Mouse (Mus musculus) right cerebral cortex, postnatal 25 days (tissue): ENCODE results near the gene Arhgef40.
A peak's percentile ranks its signal among the peaks of the same experiment; 100 is the strongest.

ENCODE experiments used
- DNase-seq: peaks from one replicate; pipeline ENCODE4 v3.0.0; 2022

Gene Arhgef40

DNA sequence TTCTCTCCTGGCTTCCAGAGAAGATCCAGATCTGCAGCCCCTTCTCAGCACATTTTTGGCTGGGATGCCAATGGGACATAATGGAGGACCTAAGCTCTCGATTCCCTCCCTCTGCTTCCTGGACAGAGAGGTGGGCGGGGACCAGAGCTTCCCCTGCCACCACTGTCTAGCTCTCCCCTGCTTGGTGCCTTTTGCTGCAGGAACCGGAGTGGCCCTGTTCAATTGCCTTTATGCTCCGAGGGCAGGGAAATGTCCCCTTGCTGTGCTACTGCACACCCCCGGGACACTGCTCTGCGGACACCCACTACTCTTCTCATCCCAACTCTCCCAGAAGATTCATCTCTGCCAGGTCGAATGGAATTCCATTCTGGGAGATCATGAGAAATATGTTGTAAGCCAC lies 20.6 kb downstream of the Arhgef40 start:
- no peak for DNase-seq

DNA sequence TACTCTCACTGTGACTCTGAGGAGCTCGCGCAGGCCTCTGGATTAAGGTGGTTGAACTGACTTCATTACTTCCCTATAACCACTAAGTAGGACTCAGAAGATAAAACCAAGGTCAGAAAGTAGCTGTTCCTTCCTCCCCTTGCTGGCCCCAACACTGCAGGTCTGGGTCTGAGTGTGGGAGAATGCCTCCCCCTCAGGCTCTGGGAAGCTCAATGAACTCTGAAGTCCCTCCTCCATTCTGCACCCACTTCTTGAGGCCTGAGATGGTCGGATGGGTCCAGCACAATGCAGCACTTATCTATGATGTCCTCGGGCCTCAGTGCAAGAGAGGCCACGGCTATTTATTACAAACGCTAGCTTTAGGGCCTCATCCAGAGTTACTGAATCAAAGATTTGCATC lies 21.1 kb downstream of the Arhgef40 start:
- no peak for DNase-seq

DNA sequence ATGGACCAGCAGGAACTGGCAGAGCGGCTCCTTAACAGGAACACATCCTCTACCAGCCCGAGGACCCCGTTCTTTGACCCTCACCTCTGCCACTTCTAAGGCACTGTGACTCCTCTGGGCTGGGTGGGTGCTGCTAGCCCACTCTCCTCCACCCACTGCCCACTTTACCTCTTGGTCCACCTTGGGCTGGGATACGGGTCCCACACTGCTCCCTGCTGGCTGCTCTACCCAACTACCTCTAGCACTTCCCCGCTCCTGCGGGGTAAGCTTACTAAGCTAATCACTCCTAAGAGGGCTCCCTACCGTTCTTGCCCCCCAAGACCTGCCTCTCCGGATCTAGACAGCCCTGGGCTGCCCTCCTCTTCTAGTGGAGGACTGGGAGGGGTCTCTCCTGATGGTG lies 21.7 kb downstream of the Arhgef40 start:
- no peak for DNase-seq

DNA sequence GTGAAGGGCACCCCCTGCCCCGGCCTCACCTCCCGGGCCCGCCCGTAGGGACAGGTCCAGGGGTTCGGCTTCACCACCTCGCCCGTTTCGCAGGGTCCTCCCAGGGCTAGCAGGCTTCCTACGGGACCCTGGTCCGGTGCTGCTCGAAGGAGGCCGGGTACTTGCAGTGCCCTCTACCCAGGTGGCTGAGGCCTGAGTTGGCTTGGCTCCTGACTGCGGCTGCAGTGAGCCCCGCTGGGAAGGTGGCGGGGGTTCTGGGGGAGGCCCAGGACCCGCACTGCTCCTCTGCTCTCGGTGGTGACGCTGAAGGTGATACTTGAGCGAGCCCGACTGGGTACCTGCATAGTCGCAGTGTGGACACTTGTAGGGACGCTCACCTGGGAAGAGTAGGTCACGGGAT lies 22.3 kb downstream of the Arhgef40 start:
- no peak for DNase-seq

DNA sequence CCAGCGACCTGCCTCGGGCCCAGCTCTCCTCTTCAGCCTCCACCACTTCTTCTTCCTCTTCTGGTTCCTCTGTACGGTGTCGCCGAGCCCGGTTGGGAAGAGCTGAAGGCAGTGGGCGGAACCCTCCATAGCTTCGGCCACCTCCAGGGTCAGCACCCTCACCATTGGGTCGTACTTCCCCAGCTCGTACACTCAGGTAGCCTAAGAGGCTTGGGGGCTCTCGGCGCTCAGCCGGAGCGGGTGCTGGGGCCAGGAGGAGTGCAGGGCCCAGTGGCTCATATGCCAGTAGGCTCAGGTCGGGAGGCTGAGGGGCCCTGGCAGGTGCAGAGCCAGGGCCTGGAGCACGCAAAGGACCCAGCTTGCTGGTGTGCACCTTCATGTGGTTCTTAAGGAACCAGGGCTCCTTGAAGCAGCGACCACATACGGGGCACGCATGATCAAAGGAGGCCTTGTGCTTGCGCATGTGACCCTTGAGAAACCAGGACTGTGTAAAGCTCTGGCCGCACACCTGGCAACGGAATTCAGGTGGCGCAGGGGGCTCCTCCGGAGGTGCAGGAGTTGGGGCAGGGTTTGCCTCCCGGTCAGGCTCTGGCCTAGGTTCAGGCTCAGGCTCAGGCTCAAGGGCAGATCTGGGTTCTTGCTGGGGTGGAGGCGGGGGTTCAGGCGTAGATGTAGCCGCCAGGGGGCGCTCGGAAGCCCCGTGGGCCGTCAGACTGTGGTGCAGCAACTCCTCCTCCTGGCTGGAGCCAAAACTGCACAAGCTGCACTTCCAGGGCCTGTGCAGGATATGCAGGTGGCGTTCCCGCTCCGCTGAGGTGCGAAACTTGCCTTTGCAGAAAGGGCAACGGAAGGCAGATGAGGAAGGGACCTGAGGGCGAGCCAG lies 24.0 kb downstream of the Arhgef40 start:
- DNase-seq, result peak; percentile 90

DNA sequence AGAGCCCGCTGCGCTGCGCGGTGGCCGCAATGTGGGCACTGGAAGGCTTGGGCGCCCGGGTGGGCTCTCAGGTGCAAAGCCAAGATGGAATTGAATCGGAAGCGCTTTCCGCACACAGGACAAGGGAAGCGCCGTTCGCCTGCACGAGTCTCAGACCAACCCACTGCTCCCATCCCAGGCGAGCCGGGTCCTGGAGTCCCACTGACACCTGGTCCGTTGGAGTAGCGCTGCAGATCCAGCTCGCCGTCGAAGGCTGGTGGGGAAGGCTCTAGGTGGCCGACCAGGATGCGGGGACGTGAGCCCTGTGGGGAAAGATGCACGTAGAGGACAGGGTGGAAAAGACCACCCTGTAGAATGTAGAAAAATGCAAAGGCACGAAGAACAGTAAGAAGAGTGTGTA lies 24.8 kb downstream of the Arhgef40 start:
- no peak for DNase-seq

DNA sequence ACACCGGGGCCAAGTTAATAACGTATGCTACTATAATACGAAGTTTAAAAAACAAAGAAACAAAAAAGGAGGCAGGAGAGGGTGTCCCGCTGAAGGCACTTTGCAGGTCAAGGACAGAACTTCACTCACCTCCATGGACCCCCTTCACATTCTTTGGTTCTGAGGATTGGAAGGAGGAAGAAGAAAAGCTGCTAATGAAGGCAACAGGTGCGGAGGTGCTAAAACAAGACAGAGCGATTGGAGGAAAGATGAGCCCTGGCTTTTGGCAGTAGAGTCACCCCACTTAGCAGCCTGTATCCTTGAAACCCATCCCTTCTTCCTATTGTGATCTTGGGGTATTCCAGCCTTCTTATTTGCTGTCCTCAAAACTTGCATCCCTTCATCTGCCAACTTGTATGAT lies 25.3 kb downstream of the Arhgef40 start:
- no peak for DNase-seq

DNA sequence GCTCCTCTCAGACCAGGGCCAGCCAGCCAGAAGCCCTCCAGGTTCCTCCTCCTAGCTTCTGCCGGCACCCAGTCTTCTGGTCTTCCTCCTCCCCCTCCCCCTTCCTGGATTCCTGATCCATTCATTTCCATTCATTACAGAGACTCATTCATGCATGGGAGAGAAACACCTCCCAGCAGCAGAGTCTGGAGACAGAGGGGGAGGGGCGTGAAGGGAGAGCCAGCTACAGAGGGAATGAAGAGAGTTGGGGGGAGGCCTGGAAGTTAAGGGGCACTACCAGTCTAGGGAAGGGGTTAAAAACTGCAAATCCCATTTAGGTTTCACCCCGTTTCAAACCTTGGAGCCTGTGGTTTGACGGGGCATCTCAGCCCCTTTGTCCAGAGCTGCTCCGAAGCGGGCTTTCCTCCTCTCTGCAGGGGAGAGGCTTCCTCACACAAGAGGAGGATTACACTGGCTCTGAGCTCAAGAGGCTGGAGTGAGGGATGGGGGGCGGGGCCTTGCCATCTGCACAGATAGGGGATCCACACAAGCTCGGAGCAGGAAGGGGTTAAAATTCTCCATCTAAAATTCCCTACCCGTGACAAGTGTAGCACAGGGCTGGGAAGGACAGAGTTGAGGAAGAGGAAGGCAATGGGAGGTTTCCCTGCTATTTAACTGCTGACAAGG lies 26.1 kb downstream of the Arhgef40 start:
- DNase-seq, result no peak

DNA sequence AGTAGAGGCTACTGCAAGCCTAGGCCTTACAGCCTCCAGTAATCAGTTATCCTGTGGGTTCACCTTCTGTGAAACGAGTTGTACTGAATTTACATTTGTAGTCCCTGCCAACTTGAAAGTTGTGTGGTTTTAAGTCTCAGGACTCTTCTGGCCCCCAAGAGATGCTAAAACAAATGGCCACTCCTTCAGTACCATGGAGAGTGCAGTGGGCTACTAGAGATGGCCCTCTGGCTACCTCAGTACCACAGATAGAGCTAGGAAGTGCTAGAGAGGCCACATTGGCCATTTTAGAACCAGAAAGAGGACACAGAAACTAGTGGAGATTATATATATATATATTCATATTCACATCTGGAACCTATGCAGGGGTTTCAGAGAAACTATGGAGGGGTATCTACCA lies 27.2 kb downstream of the Arhgef40 start:
- no peak for DNase-seq

DNA sequence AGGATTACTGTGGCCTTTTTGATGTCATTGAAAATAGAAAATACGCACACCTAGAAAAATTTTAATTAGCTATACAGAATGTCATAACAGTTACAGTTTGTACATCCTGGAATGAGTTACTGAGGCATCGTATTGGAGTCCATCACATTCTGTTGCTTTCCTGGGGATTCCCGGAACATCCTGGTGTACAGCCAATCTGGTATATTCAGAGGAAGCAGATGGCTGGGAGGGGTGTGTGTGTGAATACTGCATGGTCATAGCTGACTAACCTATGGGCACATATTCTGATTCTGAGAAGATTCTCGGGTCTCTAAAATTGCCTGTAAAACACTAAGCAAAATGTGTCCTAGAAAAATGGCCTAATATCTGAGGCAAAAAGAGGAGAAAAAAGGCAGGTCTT lies 27.6 kb downstream of the Arhgef40 start:
- peak; percentile 67 for DNase-seq

DNA sequence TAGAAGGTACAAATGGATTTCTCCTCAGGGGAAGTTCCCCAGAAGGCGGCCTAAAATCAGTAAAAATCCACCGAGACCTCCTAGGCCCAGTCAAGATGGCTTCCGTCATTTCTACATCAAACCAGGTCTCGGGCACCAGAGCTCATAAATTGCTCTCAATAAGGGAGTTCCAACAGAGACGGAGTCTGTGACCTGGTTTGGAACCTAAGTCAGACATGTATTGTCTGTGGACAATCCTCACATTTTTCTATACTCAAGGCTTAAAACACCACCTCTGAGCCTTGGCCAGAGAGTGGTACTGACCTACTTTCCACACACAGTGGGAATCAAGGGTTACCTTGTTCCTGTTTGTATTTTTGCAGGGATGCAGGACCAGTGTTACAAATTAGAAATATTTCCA lies 28.0 kb downstream of the Arhgef40 start:
- DNase-seq, result no peak

DNA sequence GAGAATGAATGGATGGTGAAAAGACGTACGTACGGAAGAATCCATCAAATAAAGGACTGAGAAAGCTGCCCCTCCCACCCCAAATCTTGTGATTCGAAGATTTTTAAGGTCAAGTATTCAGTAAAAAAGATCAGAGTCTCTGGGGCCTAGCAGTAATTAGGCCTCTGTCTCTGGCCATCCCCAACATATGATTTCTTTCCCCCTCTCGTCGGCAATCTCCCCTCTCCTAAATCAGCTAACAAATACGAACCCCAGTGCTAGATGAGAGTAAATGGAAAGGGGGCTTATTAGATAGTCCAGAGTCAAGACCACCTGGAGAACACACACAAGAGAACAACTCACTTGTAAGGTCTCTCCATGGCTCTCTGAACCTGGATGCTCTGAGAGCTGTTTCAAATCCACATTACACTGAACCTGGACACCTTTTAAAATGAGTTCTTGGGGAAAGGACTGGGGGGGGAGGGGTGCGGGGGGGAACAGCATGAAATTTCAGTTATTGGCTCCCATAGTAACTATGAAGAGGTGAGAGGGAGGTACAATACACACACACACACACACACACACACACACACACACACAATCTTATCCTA lies 28.6 kb downstream of the Arhgef40 start:
- no peak for DNase-seq

DNA sequence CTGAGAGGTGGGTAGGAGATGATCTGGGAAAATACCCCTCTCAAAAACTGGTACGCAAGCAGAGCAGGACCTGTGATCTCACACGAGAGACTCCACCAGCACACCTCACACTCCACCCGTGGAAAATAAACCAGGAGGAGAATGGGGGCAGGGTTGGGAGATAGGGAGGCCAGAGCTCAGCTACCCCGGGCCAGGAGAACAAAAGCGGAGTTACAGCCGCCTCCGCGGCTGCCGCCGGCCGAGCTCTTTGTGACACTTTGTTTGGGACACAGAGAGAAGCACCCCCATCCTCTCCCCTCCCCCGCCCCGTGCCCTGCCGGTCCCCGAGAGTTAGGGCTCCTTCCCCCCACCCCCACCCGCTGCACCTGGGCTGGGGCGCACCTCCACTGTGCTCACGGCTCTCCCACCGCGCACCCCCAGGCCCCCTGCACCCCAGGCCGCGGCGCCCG lies 29.3 kb downstream of the Arhgef40 start:
- no peak for DNase-seq

DNA sequence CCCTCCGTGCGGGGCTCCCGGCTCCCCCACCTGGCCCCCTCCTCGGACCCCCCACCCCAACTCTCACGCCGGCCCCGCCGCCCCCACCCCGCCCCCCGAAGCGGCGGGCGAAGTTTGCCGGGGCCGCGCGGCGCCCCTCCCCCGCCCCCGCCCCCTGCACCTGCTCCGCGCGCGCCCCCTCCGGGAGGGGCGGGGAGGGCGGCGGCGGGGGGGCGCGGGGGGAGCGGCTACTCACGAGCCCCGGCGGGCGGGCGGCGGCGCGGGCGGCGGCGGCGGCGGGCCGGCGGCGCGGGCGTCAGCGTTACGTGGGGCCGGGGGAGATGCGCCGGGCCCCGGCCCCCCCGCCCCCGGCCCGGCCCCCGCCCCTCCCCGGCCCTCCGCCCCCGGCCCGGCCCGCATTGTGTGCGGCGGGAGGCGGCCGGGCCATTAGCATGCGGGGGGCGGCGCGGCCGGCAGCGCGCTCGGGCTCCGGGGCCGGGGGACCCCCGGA lies 29.8 kb downstream of the Arhgef40 start:
- no peak for DNase-seq

DNA sequence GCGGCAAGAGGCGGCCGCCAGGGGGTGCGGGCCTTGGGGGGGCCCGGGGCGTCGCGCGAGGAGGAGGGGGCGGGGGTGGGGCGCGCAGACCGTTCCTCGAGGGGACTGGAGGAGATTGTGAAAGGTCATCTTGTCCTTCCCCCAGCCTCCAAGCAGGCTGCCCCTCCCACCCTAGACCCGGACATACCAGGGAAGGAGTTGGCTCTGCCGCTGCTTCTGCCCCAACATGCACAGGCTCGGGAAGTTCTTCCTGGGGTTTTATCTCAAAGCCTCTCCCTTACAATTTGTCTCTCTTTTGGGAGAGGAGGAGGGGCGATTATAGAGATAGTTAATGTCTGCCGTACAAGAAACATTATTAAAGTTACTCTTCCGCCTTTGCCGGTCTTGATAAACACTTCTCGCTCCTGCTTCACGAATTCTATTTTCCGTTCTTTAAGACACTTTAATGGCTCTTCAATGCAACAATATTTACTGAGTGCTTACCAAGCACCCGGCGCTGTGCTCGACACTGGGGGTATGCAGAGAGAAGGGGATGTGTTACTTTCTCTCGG lies 30.3 kb downstream of the Arhgef40 start:
- no peak for DNase-seq

DNA sequence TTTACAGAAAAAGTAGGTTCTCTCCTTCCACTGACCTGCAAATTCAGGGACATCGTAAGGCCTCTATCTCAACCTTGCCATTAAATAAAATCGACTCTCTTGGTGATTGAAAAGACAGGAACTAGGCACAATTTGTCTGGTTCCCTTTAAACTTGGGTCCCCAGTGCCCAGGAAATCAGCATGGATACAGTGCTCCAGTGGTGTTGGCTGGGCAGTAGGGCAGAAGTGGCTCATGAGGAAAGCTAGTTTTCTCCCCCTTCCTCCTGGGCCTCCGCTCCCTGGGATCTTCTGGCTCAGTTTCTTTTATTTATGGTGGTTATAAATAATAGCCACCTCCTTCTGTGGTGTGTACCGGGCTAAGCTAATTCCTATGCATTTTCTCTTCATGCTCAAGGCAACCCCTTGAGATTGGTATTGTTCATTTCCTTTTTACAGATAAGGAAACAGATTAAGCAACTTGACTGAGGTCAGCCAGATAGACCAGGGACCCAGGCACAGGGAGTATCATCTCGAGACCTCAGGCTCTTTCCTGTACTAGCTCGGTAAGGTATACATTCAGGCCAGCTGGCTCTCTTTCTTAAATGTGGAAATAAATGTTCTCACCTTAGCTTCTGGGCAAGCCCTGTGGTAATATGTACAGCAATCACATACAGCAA lies 31.1 kb downstream of the Arhgef40 start, which contains the start of gene Tmem253:
Gene Tmem253, plus strand, starts transcription at position 214 of the 656 bp plus-strand sequence.
- no peak for DNase-seq

DNA sequence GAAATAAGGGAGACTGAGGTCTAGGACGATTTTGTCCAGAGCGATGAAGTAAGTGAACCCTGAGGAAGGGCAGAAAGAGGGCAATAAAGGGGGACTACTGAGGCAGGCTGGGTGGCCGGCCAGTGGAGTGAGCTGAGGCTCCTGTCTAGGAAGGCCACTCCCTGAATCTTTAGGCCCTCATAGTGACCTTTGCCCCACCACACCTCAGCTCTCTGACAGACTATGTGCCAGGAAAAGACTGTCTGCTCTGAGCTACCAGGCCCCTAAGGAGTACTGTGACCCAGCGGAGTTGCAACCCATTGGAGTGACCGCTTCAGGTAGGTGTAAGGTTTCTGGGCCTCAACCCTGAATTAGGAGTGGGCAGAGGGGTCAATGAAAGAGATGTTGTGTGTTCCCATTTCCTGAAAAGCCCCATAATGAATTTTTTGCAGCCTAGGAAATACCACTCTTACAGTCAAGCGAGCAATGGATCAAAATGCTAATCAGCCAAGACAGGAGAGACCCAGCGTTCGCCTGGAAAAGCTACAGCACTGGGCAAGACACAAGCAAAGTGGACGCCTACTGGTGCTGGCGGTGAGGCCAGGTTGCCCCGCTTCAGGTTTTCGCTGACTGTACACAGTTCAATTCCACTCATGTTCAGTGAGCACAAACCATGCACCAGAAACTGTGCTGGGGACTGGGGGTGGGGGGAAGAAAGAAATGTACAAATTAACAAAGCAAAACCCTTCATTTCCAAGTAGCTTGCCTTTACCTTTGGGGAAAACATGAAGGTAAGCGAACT lies 32.3 kb downstream of the Arhgef40 start:
- DNase-seq, result no peak

DNA sequence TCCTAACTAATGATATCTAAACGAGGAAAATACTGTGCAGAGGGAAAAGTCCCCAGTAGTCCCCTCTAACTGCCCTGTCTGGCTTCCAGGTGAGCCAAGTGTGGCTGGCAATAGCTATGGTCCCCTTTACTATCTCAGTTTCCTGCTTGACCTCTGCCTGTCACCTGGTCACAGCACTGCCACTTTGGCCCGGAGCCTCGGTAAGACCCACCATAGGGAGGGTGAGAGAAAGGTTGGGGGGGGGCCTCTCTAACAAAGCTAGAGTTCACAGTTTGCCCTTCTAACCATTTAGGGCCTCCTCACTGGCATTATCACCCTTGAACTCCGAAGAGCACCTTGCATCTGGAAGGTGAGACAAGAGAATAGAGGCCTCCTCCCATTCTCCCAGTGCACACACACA lies 33.1 kb downstream of the Arhgef40 start:
- DNase-seq, result no peak

DNA sequence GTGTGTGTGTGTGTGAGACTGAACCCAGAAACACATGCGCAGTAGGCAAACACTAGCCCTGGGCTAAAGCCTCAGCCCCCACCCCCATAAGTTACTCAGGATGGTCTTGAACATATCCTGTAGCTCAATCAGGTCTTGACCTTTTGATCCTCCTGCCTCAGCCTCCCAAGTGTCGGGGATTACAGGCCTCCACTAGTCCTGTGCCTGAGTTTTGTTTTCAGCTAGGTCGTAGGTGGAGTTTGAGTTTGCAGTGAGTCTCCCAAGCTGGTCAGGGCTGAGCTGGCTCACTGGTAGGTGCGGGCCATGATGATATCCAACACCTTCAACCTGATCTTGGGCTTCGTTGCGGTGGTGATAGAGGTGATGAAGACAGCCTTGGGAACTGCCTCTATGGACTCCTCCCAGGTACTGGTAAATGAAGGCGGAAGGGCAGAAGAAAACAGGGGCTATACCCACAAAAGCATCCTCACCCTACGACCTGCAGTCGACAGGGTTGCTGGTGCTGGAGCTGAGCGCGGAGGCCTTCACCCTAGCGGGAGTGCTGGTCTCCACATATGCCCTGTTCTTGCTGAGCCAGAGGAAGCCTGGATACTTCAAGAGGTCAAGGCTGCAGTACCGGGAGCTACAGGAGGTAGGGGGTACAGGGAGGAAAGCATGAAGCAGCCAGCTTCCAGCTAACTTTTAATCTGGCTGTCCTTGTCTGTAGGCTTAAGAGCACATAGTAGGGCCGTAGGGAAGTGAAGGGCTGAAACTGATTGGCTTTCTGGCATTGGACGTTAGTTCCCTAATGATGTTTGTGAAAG lies 33.9 kb downstream of the Arhgef40 start:
- DNase-seq, result peak; percentile 7

DNA sequence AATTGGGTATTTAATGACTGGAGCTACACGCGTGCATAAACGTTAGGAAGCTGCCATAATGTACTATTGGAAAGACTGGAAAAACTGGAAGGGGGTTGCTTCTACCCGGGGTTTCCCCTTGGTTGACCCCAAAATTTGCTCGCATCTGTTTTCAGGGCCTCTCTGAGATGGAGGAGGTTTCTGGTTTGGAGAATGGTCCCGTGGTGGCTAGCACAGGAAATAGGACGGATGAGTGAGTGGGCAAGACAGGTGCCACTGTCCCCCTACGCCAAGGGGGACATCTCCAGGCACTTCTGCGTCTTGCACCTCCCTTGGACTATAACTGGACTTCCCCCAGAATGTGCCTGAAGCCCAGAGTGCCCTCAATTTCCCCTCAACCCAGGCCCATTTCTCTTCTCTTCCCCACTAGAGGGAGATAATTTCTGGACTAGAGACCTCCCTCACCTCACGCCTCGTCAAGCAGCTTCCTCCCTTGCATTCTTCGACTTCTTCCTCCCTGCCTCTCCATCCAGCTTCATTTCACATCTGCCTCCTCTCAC lies 34.6 kb downstream of the Arhgef40 start:
- no peak for DNase-seq
